Mouse (Mus musculus): ENCODE data around the gene Tbc1d14. TPM values are rescaled to one million over a fixed set of nuclear protein-coding genes. Genes with fewer than 3 reads are reported as not detected.

The Tbc1d14 gene
- total and polyA plus RNA-seq, 2 experiments from 2014 or later = 3.9 to 8.3 TPM

GRCm38 (mm10) chr5:36571371-36571770 is 21.7 kb downstream of the Tbc1d14 start:
- TF ChIP-seq CTCF (IDR thresholded peaks at IDR 0.05; ENCODE audit: low read depth) = no peak
- TF ChIP-seq EP300 (IDR thresholded peaks at IDR 0.05; ENCODE audit: low read depth) = no peak
- Histone ChIP-seq H3K36me3 (replicated peaks; ENCODE audit: control insufficient read depth, insufficient read depth, low read length) (peaks cover 14% of the 10 kb centered on the region), H3K4me3 (ENCODE audit: low read depth, low read length) (no peak overlapping the region), H3K4me2 (ENCODE audit: low read depth, low read length) (no peak overlapping the region), H3K9ac (replicated peaks; ENCODE audit: low read depth, low read length) (no peak overlapping the region), H3K27me3 (ENCODE audit: control insufficient read depth, insufficient read depth, low read length) (no peaks in the 10 kb centered on the region), H3K27ac (ENCODE audit: low read depth) (no peak overlapping the region), H3K4me1 (ENCODE audit: control insufficient read depth, insufficient read depth) (peaks cover 29% of the 10 kb centered on the region), H3K9me3 (replicated peaks; ENCODE audit: control insufficient read depth, low read length) (no peaks in the 10 kb centered on the region)
- no peak for DNase-seq (ENCODE audit: low spot score)
- no peak for ATAC-seq (ENCODE audit: insufficient read depth, low read depth)
- 88% methylated on average over 16 of the region's 16 CpGs for WGBS

- H3K4me2 ChIP-seq (ENCODE audit: low read depth, low read length) = no peak overlapping the region
- H3K4me3 ChIP-seq (ENCODE audit: low read depth, low read length) = no peak overlapping the region
- no peak overlapping the region for H3K27ac ChIP-seq (ENCODE audit: low read depth)
- peaks cover 26% of the 10 kb centered on the region for H3K4me1 ChIP-seq (ENCODE audit: control insufficient read depth, insufficient read depth)
- DNase-seq (ENCODE audit: low spot score) = no peak
- ATAC-seq (ENCODE audit: insufficient read depth, low read depth) = no peak
- H3K9me3 ChIP-seq (replicated peaks; ENCODE audit: control insufficient read depth, low read length) = no peaks in the 10 kb centered on the region
- no peaks in the 10 kb centered on the region for H3K27me3 ChIP-seq (ENCODE audit: control insufficient read depth, insufficient read depth, low read length)
- peaks cover 14% of the 10 kb centered on the region for H3K36me3 ChIP-seq (replicated peaks; ENCODE audit: control insufficient read depth, insufficient read depth, low read length)
- H3K9ac ChIP-seq (replicated peaks; ENCODE audit: low read depth, low read length) = no peak overlapping the region
- 72% methylated on average over 4 of the region's 4 CpGs for WGBS
- TF ChIP-seq EP300 (IDR thresholded peaks at IDR 0.05; ENCODE audit: low read depth) = no peak
- TF ChIP-seq CTCF (IDR thresholded peaks at IDR 0.05; ENCODE audit: low read depth) = no peak
Observed at GRCm38 (mm10) chr5:36570546-36571245, 22.4 kb downstream of the Tbc1d14 start.

- H3K27ac ChIP-seq (ENCODE audit: low read depth) = no peak overlapping the region
- H3K4me2 ChIP-seq (ENCODE audit: low read depth, low read length) = no peak overlapping the region
- 88% methylated on average over 7 of the region's 7 CpGs for WGBS
- peaks cover 21% of the 10 kb centered on the region for H3K4me1 ChIP-seq (ENCODE audit: control insufficient read depth, insufficient read depth)
- peaks cover 14% of the 10 kb centered on the region for H3K36me3 ChIP-seq (replicated peaks; ENCODE audit: control insufficient read depth, insufficient read depth, low read length)
- no peak for ATAC-seq (ENCODE audit: insufficient read depth, low read depth)
- DNase-seq (ENCODE audit: low spot score) = no peak
- H3K9me3 ChIP-seq (replicated peaks; ENCODE audit: control insufficient read depth, low read length) = no peaks in the 10 kb centered on the region
- TF ChIP-seq EP300 (IDR thresholded peaks at IDR 0.05; ENCODE audit: low read depth) (no peak), CTCF (IDR thresholded peaks at IDR 0.05; ENCODE audit: low read depth) (no peak)
- H3K27me3 ChIP-seq (ENCODE audit: control insufficient read depth, insufficient read depth, low read length) = no peaks in the 10 kb centered on the region
- H3K9ac ChIP-seq (replicated peaks; ENCODE audit: low read depth, low read length) = no peak overlapping the region
- H3K4me3 ChIP-seq (ENCODE audit: low read depth, low read length) = no peak overlapping the region
Observed at GRCm38 (mm10) chr5:36570098-36570497, 23.0 kb downstream of the Tbc1d14 start.

GRCm38 (mm10) chr5:36568118-36568517 is 25.0 kb downstream of the Tbc1d14 start:
- Histone ChIP-seq H3K27me3 (ENCODE audit: control insufficient read depth, insufficient read depth, low read length) (no peaks in the 10 kb centered on the region), H3K4me3 (ENCODE audit: low read depth, low read length) (no peak overlapping the region), H3K9ac (replicated peaks; ENCODE audit: low read depth, low read length) (no peak overlapping the region), H3K9me3 (replicated peaks; ENCODE audit: control insufficient read depth, low read length) (no peaks in the 10 kb centered on the region), H3K36me3 (replicated peaks; ENCODE audit: control insufficient read depth, insufficient read depth, low read length) (peaks cover 14% of the 10 kb centered on the region), H3K27ac (ENCODE audit: low read depth) (no peak overlapping the region), H3K4me1 (ENCODE audit: control insufficient read depth, insufficient read depth) (peaks cover 3% of the 10 kb centered on the region), H3K4me2 (ENCODE audit: low read depth, low read length) (no peak overlapping the region)
- WGBS = 68% methylated on average over 4 of the region's 4 CpGs
- DNase-seq (ENCODE audit: low spot score) (no peak), ATAC-seq (ENCODE audit: insufficient read depth, low read depth) (no peak)
- TF ChIP-seq CTCF (IDR thresholded peaks at IDR 0.05; ENCODE audit: low read depth) = no peak
- TF ChIP-seq EP300 (IDR thresholded peaks at IDR 0.05; ENCODE audit: low read depth) = no peak

- 42% methylated on average over 2 of the region's 2 CpGs for WGBS
- TF ChIP-seq EP300 (IDR thresholded peaks at IDR 0.05; ENCODE audit: low read depth) (no peak), CTCF (IDR thresholded peaks at IDR 0.05; ENCODE audit: low read depth) (no peak)
- Histone ChIP-seq H3K4me2 (ENCODE audit: low read depth, low read length) (no peak overlapping the region), H3K4me3 (ENCODE audit: low read depth, low read length) (no peak overlapping the region), H3K27ac (ENCODE audit: low read depth) (no peak overlapping the region), H3K4me1 (ENCODE audit: control insufficient read depth, insufficient read depth) (peaks cover 6% of the 10 kb centered on the region), H3K9ac (replicated peaks; ENCODE audit: low read depth, low read length) (no peak overlapping the region), H3K36me3 (replicated peaks; ENCODE audit: control insufficient read depth, insufficient read depth, low read length) (peaks cover 14% of the 10 kb centered on the region), H3K27me3 (ENCODE audit: control insufficient read depth, insufficient read depth, low read length) (no peaks in the 10 kb centered on the region), H3K9me3 (replicated peaks; ENCODE audit: control insufficient read depth, low read length) (no peaks in the 10 kb centered on the region)
- ATAC-seq (ENCODE audit: insufficient read depth, low read depth) = no peak
- no peak for DNase-seq (ENCODE audit: low spot score)
Observed at GRCm38 (mm10) chr5:36567627-36568026, 25.4 kb downstream of the Tbc1d14 start.

GRCm38 (mm10) chr5:36564530-36564929 is 28.5 kb downstream of the Tbc1d14 start:
- H3K9ac ChIP-seq (replicated peaks; ENCODE audit: low read depth, low read length) = no peak overlapping the region
- H3K4me3 ChIP-seq (ENCODE audit: low read depth, low read length) = no peak overlapping the region
- no peak overlapping the region for H3K27ac ChIP-seq (ENCODE audit: low read depth)
- H3K4me2 ChIP-seq (ENCODE audit: low read depth, low read length) = no peak overlapping the region
- H3K9me3 ChIP-seq (replicated peaks; ENCODE audit: control insufficient read depth, low read length) = no peaks in the 10 kb centered on the region
- H3K4me1 ChIP-seq (ENCODE audit: control insufficient read depth, insufficient read depth) = peaks cover 12% of the 10 kb centered on the region
- DNase-seq (ENCODE audit: low spot score) = no peak
- no peak for ATAC-seq (ENCODE audit: insufficient read depth, low read depth)
- H3K36me3 ChIP-seq (replicated peaks; ENCODE audit: control insufficient read depth, insufficient read depth, low read length) = no peaks in the 10 kb centered on the region
- H3K27me3 ChIP-seq (ENCODE audit: control insufficient read depth, insufficient read depth, low read length) = no peaks in the 10 kb centered on the region
- no peak for TF ChIP-seq CTCF (IDR thresholded peaks at IDR 0.05; ENCODE audit: low read depth)
- TF ChIP-seq EP300 (IDR thresholded peaks at IDR 0.05; ENCODE audit: low read depth) = no peak
- WGBS = 61% methylated on average over 9 of the region's 9 CpGs

Data from heart, postnatal 0 days (tissue).